Mouse (Mus musculus) lung, postnatal 14 days (tissue): ENCODE data around the gene Gm5129.
A peak's percentile ranks its signal among the peaks of the same experiment; 100 is the strongest.

Source experiments
- DNase-seq: peaks from one replicate; pipeline ENCODE4 v3.0.0; 2021

Gene Gm5129

DNA sequence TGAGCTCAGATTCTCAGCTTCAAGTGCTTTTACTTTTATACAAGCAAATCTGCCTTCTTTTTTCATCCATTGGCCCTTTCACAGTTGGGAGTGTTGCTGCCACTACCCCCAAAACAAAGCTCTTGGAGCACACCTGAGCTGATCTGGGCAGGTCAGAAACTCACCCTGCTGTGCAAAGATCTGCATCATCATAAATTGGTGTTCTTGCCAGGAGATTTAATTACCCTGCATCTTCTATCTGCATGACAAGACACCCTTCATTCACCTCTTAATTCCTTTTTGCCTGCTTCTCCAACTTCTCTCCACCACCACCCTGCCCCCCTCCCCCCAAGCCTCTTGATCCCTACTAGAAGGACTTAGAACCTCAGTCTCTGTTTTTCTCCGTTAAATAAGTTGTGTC, 14.6 kb downstream of the Gm5129 start:
- no peak for DNase-seq

DNA sequence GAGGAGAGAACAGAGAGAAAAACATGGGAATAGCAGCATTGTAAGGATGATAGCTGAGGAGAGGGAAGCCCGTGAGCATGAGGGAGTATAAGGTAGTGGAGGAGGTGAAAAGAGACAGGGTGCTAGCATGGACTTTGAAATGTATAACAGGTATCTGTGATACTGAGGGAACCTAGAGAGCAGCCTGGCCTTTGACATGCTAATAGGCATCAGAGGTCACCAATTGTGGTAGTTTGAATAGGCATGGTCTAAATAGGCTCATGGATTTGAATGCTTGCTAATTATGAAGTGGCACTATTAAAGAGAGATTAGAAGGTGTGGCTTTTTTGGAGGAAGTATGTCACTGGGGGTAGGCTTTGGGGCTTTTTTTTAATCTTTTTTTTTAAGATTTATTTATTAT, 22.8 kb downstream of the Gm5129 start:
- no peak for DNase-seq

DNA sequence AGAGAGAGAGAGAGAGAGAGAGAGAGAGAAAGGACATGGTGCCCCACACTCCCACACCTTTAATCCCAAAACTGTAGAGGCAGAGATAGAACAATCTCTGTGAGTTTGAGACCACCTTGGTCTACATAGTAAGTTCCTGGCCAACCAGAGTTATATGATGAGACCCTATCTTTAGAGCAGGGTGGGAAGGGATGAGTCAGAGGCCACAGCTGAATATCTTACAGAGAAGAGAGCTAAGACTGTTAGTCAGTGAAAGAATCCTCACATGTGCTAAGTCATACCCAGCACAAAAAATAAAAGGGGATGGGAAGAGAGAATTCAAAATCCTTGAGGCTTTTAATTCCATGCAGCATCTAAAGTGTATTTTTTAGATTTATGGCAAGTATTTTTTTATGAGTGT, 24.1 kb downstream of the Gm5129 start:
- DNase-seq = no peak

DNA sequence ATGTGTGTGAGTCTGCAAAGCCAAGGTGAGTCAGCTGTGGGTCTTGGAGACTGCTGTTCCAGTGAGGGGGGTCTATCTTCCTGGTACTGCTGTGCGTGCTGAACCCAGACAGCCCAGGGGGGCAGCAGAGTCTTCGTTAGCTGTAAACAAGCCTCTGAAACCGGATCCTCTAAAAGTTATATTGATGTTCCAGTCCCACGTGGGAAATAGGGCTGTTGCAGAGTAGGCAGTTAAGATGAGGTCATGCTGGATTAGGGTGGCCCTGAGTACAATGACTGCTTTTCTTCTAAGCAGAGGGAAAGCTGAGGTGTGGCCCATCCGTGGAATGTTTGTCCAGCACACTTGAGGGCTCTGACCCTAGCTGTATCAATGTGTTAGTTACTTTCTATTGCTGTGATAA, 27.5 kb downstream of the Gm5129 start:
- no peak for DNase-seq

DNA sequence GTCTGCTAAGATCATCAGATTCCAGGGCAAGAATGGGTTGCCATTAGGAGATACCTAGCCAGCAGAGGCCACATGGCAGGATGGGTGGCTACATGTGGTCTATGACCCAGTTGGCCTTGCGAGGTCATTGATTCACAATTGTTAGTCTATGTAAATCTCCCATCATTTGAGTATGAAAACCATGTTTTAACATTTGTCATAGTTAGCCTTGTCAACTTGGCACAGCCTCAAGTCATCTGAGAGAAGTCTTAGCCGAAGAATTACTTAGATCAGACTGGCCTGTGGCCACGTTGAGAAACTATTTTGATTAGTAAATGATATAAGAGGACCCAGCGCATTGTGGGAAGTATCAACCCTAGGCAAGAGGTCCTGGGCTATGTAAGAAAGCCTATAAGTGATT, 28.5 kb downstream of the Gm5129 start:
- DNase-seq = no peak

DNA sequence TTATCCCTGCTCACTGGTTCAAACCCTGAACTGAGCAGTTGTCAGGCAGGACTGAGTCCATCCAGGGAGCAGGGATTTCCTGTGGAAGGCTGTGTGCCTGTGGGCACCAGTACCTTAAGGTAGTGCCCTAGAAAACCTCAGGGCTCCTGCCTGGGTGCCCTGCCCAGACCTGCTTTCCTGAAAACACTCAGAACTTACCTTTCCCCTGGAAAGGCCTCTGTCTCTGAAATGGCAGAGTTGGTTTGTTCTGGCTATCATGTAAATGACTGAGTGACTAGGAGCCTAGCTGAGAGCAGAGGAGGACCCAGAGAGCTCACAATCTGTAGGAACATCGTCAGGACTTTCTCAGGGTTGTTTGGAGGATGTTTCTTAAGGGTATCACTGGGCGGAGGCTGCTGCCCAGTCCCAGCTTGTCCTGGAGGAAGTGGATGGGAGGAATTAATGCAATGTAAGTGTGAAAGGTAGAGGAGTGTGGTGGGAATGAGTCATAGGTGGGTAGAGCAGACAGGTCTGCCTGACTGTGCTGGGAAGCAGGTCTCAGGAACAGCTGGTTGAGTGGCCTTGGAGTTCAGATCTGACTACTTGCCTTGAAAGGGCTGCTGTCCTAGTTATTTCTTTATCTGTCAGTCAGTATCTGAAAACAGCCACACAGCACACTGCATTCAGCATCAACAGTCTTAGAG, 36.1 kb downstream of the Gm5129 start:
- no peak for DNase-seq

DNA sequence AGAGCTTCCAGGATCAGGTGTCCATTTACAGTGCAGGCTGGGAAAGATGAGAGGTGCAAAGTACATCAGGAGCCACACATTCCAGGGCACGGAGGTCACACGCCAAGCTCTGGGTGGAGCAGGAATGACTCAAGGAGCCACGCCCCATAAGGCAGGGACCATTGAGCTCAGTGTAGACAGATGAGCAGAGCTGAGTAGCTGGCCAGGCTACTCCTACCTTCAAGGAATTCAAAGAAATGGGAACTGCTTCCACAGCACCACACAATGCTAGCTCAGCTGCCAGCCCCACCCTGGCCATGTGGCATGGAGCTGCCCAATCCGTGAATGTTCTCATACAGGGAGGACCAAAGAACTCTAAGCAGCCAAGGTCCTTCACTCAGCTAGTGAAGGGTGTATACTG, 37.2 kb downstream of the Gm5129 start:
- DNase-seq = no peak

DNA sequence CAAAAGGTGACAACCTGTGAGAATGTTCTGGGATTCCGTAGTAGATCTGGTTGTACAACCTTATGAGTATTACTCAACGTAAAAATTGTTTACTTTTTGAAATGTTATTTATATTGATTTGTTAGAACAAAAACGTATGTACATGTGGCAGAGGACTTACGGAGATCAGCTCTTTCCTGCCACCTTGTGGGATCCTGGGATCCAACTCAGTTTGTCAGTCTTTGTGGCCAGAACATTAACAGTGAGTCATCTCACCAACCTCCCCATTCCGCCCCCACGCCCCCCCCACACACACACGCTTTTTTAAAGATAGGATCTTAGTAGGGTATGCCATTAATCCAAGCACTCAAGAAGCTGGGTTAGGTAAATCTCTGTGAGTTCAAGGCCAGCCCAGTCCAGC, 47.4 kb downstream of the Gm5129 start:
- no peak for DNase-seq

DNA sequence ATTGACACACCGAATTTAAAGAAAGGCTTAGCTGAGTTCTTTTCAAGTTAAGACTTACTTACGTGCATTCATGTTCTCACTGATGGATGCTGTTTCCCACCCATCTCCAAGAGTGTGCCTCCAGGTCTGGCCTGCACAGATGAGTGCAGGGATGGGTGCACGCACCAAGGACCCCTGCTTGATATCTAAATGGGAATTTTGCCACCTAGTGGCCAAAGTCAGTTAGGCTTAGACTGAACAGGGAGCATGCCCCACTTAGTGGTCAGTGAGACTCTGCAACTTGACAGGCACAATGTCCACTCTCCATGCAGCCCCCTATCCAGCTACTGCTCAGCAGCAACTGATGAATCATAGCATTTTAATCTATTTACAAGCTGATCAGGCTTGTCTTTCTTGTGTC, 48.1 kb downstream of the Gm5129 start:
- DNase-seq = peak; percentile 48
